Mouse (Mus musculus) T-helper 1 cell (primary cell): ENCODE measurements around the gene Ccdc65.

Experiments
- in situ Hi-C: fragments of 300-600 bp; cut with MboI, MseI; formaldehyde crosslinking; loops from one replicate; pipeline ENCODE4 v1.15.1; 2025; ENCODE audit warnings: high pct_unique_total_duplicates

Gene Ccdc65

GRCm38 (mm10) chr15:98692171-98692715 lies 15.8 kb upstream of the Ccdc65 start:
- in situ Hi-C loops, result no loop called here

GRCm38 (mm10) chr15:98695726-98696125 lies 12.3 kb upstream of the Ccdc65 start:
- in situ Hi-C loops, result no loop called here

DNA sequence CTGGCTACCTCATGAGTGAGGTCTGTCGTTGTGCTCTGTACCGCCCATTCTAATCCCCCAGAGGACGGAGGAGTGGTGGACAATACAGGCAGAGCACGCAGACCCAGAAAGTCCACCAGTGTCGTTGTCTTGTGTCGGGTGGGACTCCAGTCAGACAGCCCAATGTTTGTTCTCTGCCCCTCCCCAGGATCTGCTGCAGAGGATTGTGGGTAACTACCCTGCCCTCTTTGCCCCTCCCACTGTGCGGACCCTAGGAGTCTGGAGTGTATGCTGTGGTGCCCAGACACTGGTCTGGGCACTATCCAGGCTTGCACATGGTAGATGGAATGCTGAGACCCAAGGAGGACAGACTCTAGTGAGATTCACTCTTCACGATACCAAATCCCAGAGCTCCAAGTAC lies 11.8 kb upstream of the Ccdc65 start:
- in situ Hi-C loops, result no loop called here

- in situ Hi-C loops, result no loop called here
These were observed 8.6 kb upstream of the Ccdc65 start for GRCm38 (mm10) chr15:98699190-98700105.

DNA sequence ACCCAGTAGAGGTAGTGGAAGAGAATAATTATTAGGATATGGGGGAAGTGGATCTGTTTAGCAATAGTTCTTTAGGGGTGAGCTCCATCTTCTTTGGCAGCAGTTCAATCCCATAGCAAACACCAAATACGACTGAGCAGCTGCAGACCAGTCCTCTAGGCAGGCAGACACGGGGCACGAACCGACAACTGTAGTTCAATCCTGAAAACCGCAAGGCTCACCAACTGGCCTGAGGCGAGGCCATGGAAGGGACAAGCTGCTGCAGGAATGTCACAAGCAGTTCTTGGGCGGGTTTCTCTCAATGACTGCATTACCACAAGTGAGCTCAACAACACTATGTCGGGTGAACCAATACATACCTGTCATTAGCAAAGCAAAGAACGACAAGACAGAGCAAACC lies 3.7 kb upstream of the Ccdc65 start:
- in situ Hi-C loops, result no loop called here

DNA sequence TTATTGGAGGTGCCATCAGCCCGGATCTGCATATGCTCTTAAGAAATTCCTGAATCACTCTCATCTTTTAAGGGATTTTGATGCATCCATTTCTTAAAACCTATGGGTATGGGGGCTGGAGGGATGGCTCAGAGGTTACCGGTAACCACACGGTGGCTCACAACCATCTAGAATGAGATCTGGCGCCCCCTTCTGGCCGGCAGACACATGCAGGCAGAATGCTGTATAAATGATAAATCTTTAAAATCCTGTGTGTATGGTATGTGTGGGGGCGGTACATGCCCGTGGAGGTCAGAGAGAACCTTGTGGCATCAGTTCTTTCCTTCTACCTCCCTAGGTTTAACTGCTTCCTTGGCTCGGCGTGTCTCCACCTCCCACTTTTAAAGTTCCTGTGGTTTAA lies 2.4 kb downstream of the Ccdc65 start:
- in situ Hi-C loops, result no loop called here

- in situ Hi-C loops, result no loop called here
These were observed 6.2 kb downstream of the Ccdc65 start for GRCm38 (mm10) chr15:98714230-98714652.

DNA sequence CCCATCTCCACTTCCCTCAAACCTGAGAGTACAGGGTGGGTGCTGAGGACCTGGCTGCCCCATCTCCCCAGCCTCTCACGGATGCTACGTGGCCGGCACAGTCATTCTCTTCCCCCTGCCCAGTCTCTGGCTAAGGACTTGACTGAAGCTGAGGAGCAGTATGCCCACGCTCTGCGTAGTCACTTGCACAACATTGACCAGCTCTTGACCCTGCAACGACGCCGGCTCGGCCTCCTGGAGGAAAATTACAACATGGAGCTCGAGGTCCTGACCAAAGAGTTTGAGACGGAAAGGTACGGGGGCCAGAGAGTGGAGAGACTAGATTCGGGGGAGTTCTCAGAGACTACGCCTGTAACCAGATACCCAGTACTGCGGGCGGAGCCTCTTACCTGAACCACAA lies 9.3 kb downstream of the Ccdc65 start:
- in situ Hi-C loops, result no loop called here

GRCm38 (mm10) chr15:98722191-98722590 lies 14.2 kb downstream of the Ccdc65 start:
- in situ Hi-C loops, result no loop called here

DNA sequence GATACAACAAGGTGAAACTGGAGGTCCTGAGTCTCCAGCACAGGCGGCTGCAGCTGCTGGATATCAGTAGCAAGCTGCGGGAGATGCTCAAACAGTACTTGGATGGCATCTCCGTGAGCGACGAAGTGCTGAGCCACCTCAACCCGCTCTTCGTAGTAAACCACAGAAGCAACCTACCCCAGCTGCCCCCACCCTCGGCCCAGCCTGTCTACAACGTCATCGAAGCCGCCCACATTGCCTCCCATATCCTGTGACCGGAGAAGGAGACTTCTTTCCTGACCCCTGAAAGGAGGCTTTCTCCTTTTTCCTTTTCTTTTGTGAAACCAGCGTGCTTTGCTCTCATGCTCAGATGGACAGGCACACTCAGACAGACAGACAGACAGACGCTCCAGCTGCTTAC lies 14.8 kb downstream of the Ccdc65 start:
- in situ Hi-C loops, result no loop called here

DNA sequence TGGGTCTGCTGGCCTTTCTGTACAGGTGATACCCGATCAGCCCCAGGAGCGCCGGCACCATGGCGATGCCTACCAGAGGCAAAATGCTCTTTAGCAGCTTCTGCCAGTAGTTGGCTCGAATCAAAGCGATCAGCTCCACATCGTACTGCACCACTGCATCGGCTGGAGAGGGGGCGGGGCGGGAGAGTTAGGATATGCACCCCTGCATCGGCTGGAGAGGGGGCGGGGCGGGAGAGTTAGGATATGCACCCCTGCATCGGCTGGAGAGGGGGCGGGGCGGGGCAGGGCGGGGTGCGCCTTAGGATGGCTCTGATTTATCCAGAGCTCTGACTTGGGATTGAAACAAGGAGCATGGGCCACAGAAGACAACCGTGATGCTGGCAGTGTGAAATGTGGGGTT lies 16.4 kb downstream of the Ccdc65 start:
- in situ Hi-C loops, result no loop called here

GRCm38 (mm10) chr15:98726079-98726478 lies 18.1 kb downstream of the Ccdc65 start:
- in situ Hi-C loops, result no loop called here

- in situ Hi-C loops, result no loop called here
These were observed 18.7 kb downstream of the Ccdc65 start for GRCm38 (mm10) chr15:98726746-98727145.

DNA sequence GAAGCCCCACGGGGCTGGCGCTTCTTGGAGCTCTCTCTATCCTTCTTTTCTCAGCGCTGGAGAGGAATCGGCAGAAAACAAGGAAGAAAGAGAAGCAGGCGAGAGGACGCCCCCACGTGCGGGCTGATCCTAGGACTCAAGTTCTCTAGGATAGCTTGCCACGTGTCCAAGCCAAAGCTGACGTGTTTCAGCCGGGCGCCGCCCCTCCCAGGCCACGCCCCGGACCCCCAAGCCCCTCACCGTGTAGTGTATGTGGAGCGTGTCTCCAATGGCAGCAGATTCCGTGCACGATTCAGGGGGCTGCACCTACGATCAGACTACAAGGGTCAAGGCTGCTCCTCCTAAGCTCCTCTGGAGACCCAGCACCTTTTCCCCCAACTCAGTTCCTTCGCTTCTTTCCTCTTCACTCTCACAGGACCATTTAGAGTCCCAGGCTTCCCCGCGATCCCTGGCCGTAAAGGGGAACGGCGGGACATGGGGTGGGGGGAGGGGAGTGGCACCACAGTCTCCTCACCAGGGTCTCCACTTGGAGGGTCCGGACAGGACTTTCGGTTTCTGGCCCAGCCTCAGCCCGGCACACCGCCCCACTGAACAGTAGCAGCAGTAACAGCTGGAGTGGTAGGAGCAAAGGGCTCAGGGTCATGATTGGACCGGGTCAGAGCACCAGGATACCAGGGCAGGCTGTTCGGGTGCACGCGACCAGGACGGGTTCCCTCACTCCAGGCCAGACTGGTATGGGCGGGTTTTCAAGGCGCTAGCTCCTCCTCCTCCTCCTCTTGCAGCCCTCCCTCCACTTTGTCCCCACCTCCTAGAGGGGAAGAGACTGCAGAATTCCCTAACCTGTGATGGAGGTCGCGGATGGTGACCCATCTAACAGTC lies 19.7 kb downstream of the Ccdc65 start, which contains the start of gene Fkbp11:
TSS of gene Fkbp11 (minus strand) at position 756 of the 879 bp plus-strand sequence.
- in situ Hi-C loops, result no loop called here

GRCm38 (mm10) chr15:98728366-98728765 lies 20.4 kb downstream of the Ccdc65 start:
- in situ Hi-C loops, result no loop called here

GRCm38 (mm10) chr15:98729791-98730545 lies 22.0 kb downstream of the Ccdc65 start:
- in situ Hi-C loops, result no loop called here

- in situ Hi-C loops, result no loop called here
These were observed 22.8 kb downstream of the Ccdc65 start for GRCm38 (mm10) chr15:98730790-98731189.

- in situ Hi-C loops, result no loop called here
These were observed 24.1 kb downstream of the Ccdc65 start for GRCm38 (mm10) chr15:98732006-98732531.

GRCm38 (mm10) chr15:98733370-98733769 lies 25.4 kb downstream of the Ccdc65 start:
- in situ Hi-C loops, result no loop called here

- in situ Hi-C loops, result no loop called here
These were observed 26.1 kb downstream of the Ccdc65 start for GRCm38 (mm10) chr15:98733976-98734566.

DNA sequence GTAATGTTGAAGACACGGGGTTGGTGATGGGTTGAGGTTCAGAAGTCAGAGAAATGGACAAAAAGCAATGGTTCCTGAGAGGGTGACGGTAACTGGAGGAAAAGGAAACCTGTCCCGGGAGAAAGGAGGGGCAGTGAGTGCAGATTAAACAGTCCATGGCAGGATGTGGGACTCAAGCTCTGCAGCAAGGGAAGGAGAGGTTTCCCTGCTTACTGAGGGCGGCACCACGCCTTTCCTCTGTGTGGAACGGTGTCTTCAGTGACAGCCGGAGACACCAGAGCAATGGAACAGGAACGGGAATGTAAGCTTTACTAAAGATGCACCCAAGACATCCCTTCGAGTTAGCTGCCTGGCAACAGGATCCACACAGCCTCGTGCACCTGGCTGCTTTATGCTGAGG lies 28.5 kb downstream of the Ccdc65 start:
- in situ Hi-C loops, result no loop called here
